Mouse (Mus musculus): ENCODE data around the gene Arpc1b. TPM values are rescaled to one million over a fixed set of nuclear protein-coding genes. Genes with fewer than 3 reads are reported as not detected.
A peak's percentile ranks its signal among the peaks of the same experiment; 100 is the strongest.
"Not testable (repeated sequence)": the region's sequence is repeated elsewhere in the genome, so short reads cannot be mapped to it uniquely, and the experiment has no call there.

Arpc1b gene
- polyA plus RNA-seq (2015; fragmentation: Nextera tagmentation; extraction: Ambion mirVana) = 82.4 and 204 TPM in 2 replicates

DNA sequence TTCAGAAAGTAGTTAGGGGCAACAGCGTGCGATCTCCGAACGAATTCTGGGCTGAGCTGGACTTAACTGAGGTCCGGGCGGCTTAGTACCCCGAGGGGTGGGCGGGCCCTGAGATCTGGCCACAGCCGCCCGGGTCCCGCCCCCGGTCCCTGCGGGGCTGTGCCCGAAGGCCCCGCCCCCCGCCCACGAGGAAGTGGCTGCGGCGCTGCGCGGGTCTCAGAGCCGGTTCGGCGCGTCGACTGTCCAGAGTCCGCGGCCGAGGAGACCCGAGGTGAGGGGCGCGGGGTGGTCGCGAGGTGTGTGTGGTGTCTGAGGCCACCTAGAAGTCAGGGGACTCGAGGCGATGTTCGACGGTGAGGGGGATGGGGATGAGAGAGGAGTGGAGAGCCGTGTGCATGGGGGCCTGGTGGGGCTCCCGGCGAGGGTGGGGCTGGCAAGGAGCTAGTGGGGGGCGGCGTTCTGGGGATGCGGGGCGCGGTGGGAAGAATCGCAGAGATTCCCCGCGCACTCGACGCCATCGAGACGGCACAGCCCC lies at the start of gene Arpc1b:
TSS of gene Arpc1b (plus strand) at position 145 of the 535 bp plus-strand sequence.
- Histone ChIP-seq H3K27me3 (replicated peaks) (peaks cover 20% of the 10 kb centered on the region), H3K36me3 (peaks cover 22% of the 10 kb centered on the region), H3K4me3 (replicated peaks) (peak within 1 kb of the TSS; percentile 41), H3K9me3 (replicated peaks) (no peaks in the 10 kb centered on the region), H3K27ac (replicated peaks) (no peak within 1 kb of the TSS), H3K9ac (replicated peaks) (peak within 1 kb of the TSS; percentile 36), H3K4me2 (peak within 1 kb of the TSS; percentile 60), H3K4me1 (peaks cover 17% of the 10 kb centered on the region)
- peak; percentile 45; the same call in 1 of the 2 replicates for ATAC-seq (ENCODE audit: low FRiP score)
- under 1% methylated on average over 51 of the region's 53 CpGs for WGBS

DNA sequence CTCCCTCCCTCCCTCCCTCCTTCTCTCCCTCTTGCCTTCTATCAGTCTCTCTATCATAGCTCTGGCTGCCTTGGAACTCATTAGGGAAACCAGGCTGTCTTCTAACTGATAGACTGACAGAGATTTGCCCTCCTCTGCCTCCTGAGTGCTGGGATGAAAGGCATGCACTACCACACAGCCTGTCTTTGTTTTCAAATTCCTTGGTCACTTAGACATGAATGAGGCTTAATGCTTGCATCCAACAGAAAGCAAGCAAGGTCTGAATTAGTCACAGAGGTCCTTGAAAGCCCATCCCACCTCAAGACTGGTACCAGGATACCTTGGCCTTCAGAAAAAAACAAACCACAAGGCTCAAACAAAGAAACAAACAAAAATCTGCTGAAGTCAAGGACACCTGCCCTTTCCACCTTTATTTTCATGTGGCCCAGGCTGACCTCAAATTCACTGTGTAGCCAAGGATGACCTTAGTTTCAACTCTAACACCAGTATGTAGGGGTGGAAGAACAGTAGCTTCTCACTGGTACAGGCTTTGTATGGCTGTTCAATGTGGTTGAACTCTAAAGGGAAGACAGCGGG lies 49.2 kb upstream of the Arpc1b start:
- H3K9ac ChIP-seq (replicated peaks) = no peak overlapping the region
- no peaks in the 10 kb centered on the region for H3K27me3 ChIP-seq (replicated peaks)
- WGBS = 82% methylated on average over 1 of the region's 1 CpGs
- no peaks in the 10 kb centered on the region for H3K4me1 ChIP-seq
- no peak overlapping the region for H3K27ac ChIP-seq (replicated peaks)
- no peak overlapping the region for H3K4me2 ChIP-seq
- ATAC-seq (ENCODE audit: low FRiP score) = no peak
- H3K36me3 ChIP-seq = no peaks in the 10 kb centered on the region
- no peak overlapping the region for H3K4me3 ChIP-seq (replicated peaks)
- no peaks in the 10 kb centered on the region for H3K9me3 ChIP-seq (replicated peaks)

DNA sequence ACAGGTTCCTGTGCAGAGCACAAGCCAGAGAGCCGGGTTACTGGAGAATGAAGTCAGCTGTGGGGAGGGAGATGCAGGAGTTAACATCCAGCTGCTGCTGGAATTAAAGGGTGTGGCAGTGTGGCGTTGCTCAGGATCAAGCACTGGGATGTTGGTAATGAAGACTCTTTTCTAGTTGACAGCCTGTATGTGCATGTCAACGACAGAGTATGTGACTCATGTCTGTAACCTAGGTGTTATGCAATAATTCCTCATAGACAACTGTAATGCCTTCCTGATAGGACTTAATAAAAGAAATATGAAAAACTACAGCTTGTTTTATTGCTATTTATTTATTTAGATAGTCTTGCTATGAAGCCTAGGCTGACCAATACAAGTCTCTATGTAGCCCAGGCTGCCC lies 45.2 kb upstream of the Arpc1b start:
- H3K27ac ChIP-seq (replicated peaks) = no peak overlapping the region
- H3K4me2 ChIP-seq = no peak overlapping the region
- ATAC-seq (ENCODE audit: low FRiP score) = no peak
- H3K4me1 ChIP-seq = no peaks in the 10 kb centered on the region
- H3K4me3 ChIP-seq (replicated peaks) = no peak overlapping the region
- no peaks in the 10 kb centered on the region for H3K27me3 ChIP-seq (replicated peaks)
- no peak overlapping the region for H3K9ac ChIP-seq (replicated peaks)
- H3K36me3 ChIP-seq = no peaks in the 10 kb centered on the region
- no peaks in the 10 kb centered on the region for H3K9me3 ChIP-seq (replicated peaks)
- WGBS = 63% methylated on average over 3 of the region's 3 CpGs

DNA sequence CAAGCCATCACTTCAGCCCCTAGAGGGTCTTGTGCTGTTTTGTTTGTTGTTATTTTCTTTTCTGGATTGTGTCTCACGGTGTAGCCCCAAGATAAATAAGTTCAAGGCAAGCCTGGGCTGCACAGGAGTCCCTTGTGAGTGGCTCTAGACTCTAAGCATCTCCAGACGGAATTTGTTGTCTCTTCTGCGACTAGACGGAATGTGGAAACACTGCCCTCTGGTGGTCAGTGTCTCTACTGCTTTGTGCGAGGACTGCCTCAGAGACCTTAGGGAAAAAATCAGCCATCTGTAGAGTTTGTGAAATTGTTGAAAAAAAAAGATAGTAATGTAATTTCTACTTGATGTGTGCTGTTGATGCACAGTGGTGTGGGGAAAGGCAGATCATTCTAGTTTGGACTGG lies 44.3 kb upstream of the Arpc1b start:
- Histone ChIP-seq H3K4me1 (no peaks in the 10 kb centered on the region), H3K27me3 (replicated peaks) (no peaks in the 10 kb centered on the region), H3K4me2 (no peak overlapping the region), H3K36me3 (no peaks in the 10 kb centered on the region), H3K9ac (replicated peaks) (no peak overlapping the region), H3K4me3 (replicated peaks) (no peak overlapping the region), H3K9me3 (replicated peaks) (no peaks in the 10 kb centered on the region), H3K27ac (replicated peaks) (no peak overlapping the region)
- under 1% methylated on average over 5 of the region's 5 CpGs for WGBS
- ATAC-seq (ENCODE audit: low FRiP score) = no peak

DNA sequence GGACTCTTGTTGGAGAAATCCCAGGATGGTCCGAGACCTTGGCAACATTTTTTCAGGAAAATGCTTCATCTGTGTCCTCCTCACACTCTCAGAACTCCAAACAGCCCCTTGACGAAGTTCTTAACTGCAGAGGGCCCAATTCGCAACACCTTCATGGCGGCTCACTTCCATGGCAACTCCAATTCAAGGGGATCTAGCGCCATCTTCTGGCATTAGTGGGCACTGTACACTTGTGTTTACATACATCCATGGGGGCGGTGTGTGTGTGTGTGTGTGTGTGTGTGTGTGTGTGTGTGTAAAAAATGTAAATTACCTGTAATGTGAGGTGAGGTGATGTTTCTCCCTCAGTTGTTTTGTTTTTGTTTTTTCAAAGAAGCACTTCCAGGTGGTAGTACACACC lies 42.7 kb upstream of the Arpc1b start:
- Histone ChIP-seq H3K36me3 (no peaks in the 10 kb centered on the region), H3K9me3 (replicated peaks) (no peaks in the 10 kb centered on the region), H3K27ac (replicated peaks) (no peak overlapping the region), H3K27me3 (replicated peaks) (no peaks in the 10 kb centered on the region), H3K9ac (replicated peaks) (no peak overlapping the region), H3K4me3 (replicated peaks) (no peak overlapping the region), H3K4me1 (no peaks in the 10 kb centered on the region), H3K4me2 (no peak overlapping the region)
- no peak for ATAC-seq (ENCODE audit: low FRiP score)
- 52% methylated on average over 6 of the region's 6 CpGs for WGBS

DNA sequence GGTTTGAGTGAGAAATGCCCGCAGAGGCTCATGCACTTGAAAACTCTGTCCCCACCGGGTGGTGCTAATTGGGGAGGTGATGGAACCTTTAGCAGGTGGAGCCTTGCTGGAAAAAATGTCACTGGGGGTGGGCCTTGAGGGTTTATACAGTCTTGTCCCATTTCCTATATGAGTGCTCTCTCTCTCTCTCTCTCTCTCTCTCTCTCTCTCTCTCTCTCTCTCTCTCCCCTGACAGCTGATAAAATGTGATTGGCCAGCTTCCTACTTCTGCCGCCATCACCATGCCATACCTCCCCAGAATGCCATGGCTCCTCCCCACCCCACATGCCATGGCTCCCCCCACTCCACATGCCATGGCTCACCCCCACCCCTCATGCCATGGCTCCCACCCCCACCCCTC lies 38.9 kb upstream of the Arpc1b start:
- Histone ChIP-seq H3K4me1 (no peaks in the 10 kb centered on the region), H3K9me3 (replicated peaks) (no peaks in the 10 kb centered on the region), H3K4me3 (replicated peaks) (no peak overlapping the region), H3K9ac (replicated peaks) (no peak overlapping the region), H3K27ac (replicated peaks) (no peak overlapping the region), H3K27me3 (replicated peaks) (no peaks in the 10 kb centered on the region), H3K36me3 (no peaks in the 10 kb centered on the region), H3K4me2 (no peak overlapping the region)
- WGBS = 56% methylated on average over 3 of the region's 3 CpGs
- ATAC-seq (ENCODE audit: low FRiP score) = no peak

DNA sequence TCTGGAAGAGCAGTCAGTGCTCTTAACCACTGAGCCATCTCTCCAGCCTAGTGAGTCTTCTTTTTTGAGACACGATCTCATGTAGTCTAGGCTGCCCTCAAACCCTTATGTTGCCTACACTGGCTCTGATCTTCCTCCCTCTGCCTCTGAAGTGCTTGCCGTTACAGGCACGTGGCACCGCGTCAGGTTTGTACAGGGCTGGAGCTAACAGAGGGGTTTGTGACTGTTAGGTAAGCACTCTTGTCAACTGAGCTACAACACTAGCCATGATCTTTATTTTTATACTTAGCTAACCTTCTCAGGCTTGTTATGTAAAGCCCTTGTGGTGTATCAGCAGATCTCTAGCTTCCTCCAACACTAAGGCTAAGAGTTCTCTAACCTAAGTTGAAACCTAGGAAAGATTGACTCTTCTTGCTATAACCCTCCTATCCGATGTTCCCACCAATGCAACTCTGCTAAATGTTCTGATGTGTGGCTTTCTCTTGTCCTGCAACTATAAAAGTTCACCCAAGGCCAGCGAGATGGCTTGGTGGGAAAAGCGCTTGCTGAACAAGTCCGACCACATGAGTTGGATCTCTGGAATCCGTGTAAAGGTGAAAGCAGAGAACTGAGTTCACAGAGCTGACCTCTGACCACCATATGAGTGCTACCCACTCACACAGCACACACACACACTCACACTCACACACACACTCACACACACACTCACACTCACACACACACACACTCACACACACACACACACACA lies 32.0 kb upstream of the Arpc1b start:
- H3K4me2 ChIP-seq = no peak overlapping the region
- H3K9me3 ChIP-seq (replicated peaks) = no peaks in the 10 kb centered on the region

DNA sequence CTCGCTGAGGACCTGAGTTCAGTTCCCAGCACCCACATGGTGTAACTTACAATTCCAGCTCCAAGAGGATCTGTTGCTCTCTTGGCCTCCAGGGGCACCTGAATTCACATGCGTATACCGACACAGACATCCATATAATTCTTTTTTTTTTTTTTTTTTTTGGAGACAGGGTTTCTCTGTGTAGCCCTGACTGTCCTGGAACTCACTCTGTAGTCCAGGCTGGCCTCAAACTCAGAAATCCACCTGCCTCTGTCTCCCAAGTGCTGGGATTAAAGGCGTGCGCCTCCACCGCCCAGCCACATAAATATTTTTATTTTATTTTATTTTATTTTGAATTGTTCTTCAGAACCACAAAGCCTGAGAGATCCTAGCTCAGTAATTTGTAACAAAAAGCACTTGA lies 30.8 kb upstream of the Arpc1b start:
- not testable (repeated sequence) for H3K36me3 ChIP-seq; H3K9me3 ChIP-seq (replicated peaks); H3K27me3 ChIP-seq (replicated peaks)
- Histone ChIP-seq H3K4me1 (peaks cover 18% of the 10 kb centered on the region), H3K4me2 (peak overlapping the region; percentile 73), H3K9ac (replicated peaks) (peak overlapping the region; percentile 99), H3K27ac (replicated peaks) (peak overlapping the region; percentile 87), H3K4me3 (replicated peaks) (peak overlapping the region; percentile 93)
- peak; percentile 18 for ATAC-seq (ENCODE audit: low FRiP score)
- WGBS = 51% methylated on average over 6 of the region's 6 CpGs

More for the DNA sequence above, 32.0 kb upstream of the Arpc1b start:
- Histone ChIP-seq H3K36me3 (0 out of 2 replicates have a peak, but pooled peaks cover 3% of the 10 kb centered on the region), H3K27me3 (replicated peaks) (no peaks in the 10 kb centered on the region), H3K9ac (replicated peaks) (no peak overlapping the region), H3K27ac (replicated peaks) (no peak overlapping the region), H3K4me1 (peaks cover 18% of the 10 kb centered on the region), H3K4me3 (replicated peaks) (no peak overlapping the region)
- ATAC-seq (ENCODE audit: low FRiP score) = no peak
- WGBS = 89% methylated on average over 10 of the region's 10 CpGs

DNA sequence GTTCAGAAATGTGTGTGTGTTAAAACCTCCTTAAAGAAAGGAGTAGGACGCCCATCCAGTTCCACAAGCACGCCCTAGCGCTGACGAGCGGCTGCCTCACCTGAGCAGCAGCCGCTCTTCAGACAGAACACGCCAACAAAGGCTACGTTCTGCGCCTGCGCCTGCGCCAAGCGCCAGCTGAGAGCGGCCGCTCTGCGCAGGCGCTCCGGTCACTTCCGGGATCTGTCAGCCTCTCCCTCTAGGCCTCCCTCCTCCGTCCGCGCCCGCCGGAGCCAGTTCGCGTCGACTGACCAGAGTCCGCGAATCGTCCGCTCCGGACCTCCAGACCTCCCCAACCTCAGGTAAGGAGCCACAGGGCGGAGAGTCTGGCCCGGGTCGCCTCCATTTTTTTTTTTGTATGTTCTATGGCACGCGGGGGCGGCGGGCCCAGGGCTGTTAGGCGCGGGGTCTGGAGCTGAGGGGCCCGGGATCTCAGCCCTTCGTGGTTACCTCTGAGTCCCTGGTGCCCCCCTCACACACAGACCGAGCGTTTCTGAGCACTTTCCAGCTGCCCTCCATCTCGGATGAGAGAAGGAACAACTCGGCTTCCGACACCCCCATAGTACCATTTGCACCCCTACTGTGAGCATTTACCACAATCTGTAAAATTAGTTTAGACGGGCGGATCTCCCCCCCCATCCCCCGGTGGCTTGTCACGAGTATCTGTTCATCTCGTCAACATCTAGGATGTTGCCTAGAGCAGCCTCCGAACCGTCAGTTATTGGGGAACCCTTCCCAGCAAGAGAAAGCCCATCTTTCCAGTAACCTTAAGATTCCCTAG lies 30.2 kb upstream of the Arpc1b start, which contains the start of the genes Arpc1a and Kpna7:
TSS of gene Arpc1a (plus strand) at position 199 of the 820 bp plus-strand sequence.
TSS of gene Kpna7 (minus strand) at position 399 of the 820 bp plus-strand sequence.
- Histone ChIP-seq H3K27me3 (replicated peaks) (no peaks in the 10 kb centered on the region), H3K36me3 (0 out of 2 replicates have a peak, but pooled peaks cover 3% of the 10 kb centered on the region), H3K9ac (replicated peaks) (peak within 1 kb of the TSS; percentile 99), H3K27ac (replicated peaks) (peak within 1 kb of the TSS; percentile 87), H3K4me2 (peak within 1 kb of the TSS; percentile 73), H3K9me3 (replicated peaks) (no peaks in the 10 kb centered on the region), H3K4me1 (peaks cover 18% of the 10 kb centered on the region), H3K4me3 (replicated peaks) (peak within 1 kb of the TSS; percentile 93)
- ATAC-seq (ENCODE audit: low FRiP score) = peak; percentile 93
- WGBS = under 1% methylated on average over 54 of the region's 54 CpGs

DNA sequence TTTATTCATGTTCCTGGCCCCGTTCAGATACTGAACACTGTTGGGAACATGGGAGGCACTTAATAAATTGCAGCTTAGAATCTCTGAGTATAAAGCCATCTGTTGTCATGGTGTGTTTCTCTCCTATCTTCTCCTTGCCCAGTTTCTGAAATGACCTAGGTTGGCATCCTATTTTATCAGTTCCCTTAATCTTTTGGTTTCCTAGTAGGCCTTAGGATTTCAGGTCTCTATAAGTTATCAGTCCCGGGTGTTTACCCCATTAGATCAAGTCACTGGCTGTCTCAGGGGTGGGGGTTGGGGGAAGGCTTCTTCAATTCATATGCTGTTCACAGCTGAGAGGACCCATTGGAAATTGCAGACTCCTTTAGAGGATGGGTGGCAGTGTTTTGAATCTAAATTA lies 29.2 kb upstream of the Arpc1b start:
- H3K27ac ChIP-seq (replicated peaks) = no peak overlapping the region
- no peak for ATAC-seq (ENCODE audit: low FRiP score)
- 78% methylated on average over 2 of the region's 2 CpGs for WGBS

DNA sequence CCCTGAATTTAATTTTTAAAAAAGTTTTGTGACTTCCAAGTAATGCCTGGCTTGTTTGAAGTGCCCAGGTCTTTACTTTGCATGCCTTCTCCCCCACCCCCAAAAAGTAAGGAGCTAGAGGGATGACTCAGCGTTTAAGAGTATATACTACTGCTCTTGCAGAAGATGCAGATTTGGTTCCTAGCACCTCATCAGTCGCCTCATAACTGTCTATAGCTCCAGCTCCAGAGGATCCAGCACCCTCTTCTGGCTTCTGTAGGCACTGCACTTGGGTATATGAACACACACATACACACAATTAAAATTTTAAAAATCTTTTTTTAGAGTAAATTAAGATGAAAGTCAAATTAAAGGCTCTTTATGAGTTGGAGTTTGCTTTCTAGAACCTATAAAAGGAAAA lies 25.8 kb upstream of the Arpc1b start:
- WGBS = 98% methylated on average over 2 of the region's 2 CpGs
- no peak for ATAC-seq (ENCODE audit: low FRiP score)
- H3K4me1 ChIP-seq = peaks cover 28% of the 10 kb centered on the region
- H3K4me3 ChIP-seq (replicated peaks) = no peak overlapping the region
- H3K27ac ChIP-seq (replicated peaks) = no peak overlapping the region
- H3K9me3 ChIP-seq (replicated peaks) = no peaks in the 10 kb centered on the region
- no peaks in the 10 kb centered on the region for H3K27me3 ChIP-seq (replicated peaks)
- no peak overlapping the region for H3K4me2 ChIP-seq
- peaks cover 23% of the 10 kb centered on the region for H3K36me3 ChIP-seq
- no peak overlapping the region for H3K9ac ChIP-seq (replicated peaks)

More for the DNA sequence above, 29.2 kb upstream of the Arpc1b start:
- Histone ChIP-seq H3K9ac (replicated peaks) (peak overlapping the region; percentile 99), H3K27me3 (replicated peaks) (no peaks in the 10 kb centered on the region), H3K9me3 (replicated peaks) (no peaks in the 10 kb centered on the region), H3K36me3 (0 out of 2 replicates have a peak, but pooled peaks cover 3% of the 10 kb centered on the region), H3K4me2 (peak overlapping the region; percentile 73), H3K4me3 (replicated peaks) (peak overlapping the region; percentile 93), H3K4me1 (peaks cover 24% of the 10 kb centered on the region)
